In genomic region chr5:112393741-112394414, GRCm38 (mm10) we compare ENCODE assay signal across 9 mouse cellular contexts. TPM values are rescaled to one million over a fixed set of nuclear protein-coding genes. Genes with fewer than 3 reads are reported as not detected.
DNase-seq lines count a peak whose midpoint lies in the region; ATAC-seq lines count a peak whose summit lies in the region.
"Had no signal": no experiment of that assay in that cellular context is flagged by ENCODE, and none has a peak within 500 bp of the region (broad histone marks: within the 10 kb centered on the region; RNA-seq: fewer than 3 reads in every experiment).

No protein-coding gene starts in this region.

- peak overlapping the region; percentile 47 for H3K4me3 ChIP-seq in kidney, embryonic 14.5 days (ENCODE audit: low read length)
- H3K4me3 ChIP-seq in embryonic facial prominence, embryonic 10.5 days, result peak overlapping the region; percentile 78
- H3K4me3 ChIP-seq in hindbrain, embryonic 15.5 days, result peak overlapping the region; percentile 70

- peak; percentile 47 for ATAC-seq in kidney, embryonic 14.5 days (ENCODE audit: low FRiP score, low TSS enrichment)
- no peak; the same call in none of the 2 replicates for ATAC-seq in hindbrain, embryonic 15.5 days (ENCODE audit: low FRiP score, low read depth)

- H3K9me3 ChIP-seq in kidney, embryonic 14.5 days (ENCODE audit: control insufficient read depth, low read length), result no peaks in the 10 kb centered on the region
- H3K9me3 ChIP-seq in embryonic facial prominence, embryonic 10.5 days, result no peaks in the 10 kb centered on the region
- H3K9me3 ChIP-seq in hindbrain, embryonic 15.5 days, result no peaks in the 10 kb centered on the region

- no peaks in the 10 kb centered on the region for H3K36me3 ChIP-seq in kidney, embryonic 14.5 days (ENCODE audit: control insufficient read depth, insufficient read depth, low read length)
- H3K36me3 ChIP-seq in embryonic facial prominence, embryonic 10.5 days (replicated peaks), result peaks cover 32% of the 10 kb centered on the region
- 0 out of 2 replicates have a peak, but pooled peaks cover 4% of the 10 kb centered on the region for H3K36me3 ChIP-seq in hindbrain, embryonic 15.5 days

- intact Hi-C loops in left cerebral cortex, postnatal 25 days (cut with DNase I), result loop anchor here (1.0 to 2.0 kb wide), 2 partner anchors 33 to 50 kb away; no protein-coding TSS in a partner anchor

- WGBS in kidney, embryonic 14.5 days, result 13% methylated on average over 15 of the region's 18 CpGs
- WGBS in embryonic facial prominence, embryonic 10.5 days, result 9% methylated on average over 18 of the region's 18 CpGs
- WGBS in hindbrain, embryonic 15.5 days, result 8% methylated on average over 17 of the region's 18 CpGs

- H3K9ac ChIP-seq in kidney, embryonic 14.5 days (ENCODE audit: low read depth, low read length), result peak overlapping the region; percentile 63; the same call in 1 of the 2 replicates
- peak overlapping the region; percentile 69 for H3K9ac ChIP-seq in hindbrain, embryonic 15.5 days

- H3K4me2 ChIP-seq in kidney, embryonic 14.5 days (replicated peaks; ENCODE audit: low read depth, low read length), result peak overlapping the region; percentile 90
- H3K4me2 ChIP-seq in hindbrain, embryonic 15.5 days, result peak overlapping the region; percentile 89

- H3K27ac ChIP-seq in kidney, embryonic 14.5 days (ENCODE audit: low read depth, low read length), result no peak overlapping the region
- H3K27ac ChIP-seq in embryonic facial prominence, embryonic 10.5 days (replicated peaks), result peak overlapping the region; percentile 94; the same call in 1 of the 2 replicates
- peak overlapping the region; percentile 91 for H3K27ac ChIP-seq in hindbrain, embryonic 15.5 days (replicated peaks)
- H3K27ac ChIP-seq: macrophage had no signal

- H3K27me3 ChIP-seq in kidney, embryonic 14.5 days (ENCODE audit: control insufficient read depth, insufficient read depth, low read length), result peaks cover 12% of the 10 kb centered on the region; the same call in 1 of the 2 replicates
- H3K27me3 ChIP-seq in embryonic facial prominence, embryonic 10.5 days (replicated peaks; ENCODE audit: low read depth, poor library complexity, severe bottlenecking), result peaks cover 41% of the 10 kb centered on the region
- no peaks in the 10 kb centered on the region for H3K27me3 ChIP-seq in hindbrain, embryonic 15.5 days

- DNase-seq in kidney, adult 11 months, result no peak
- no peak for DNase-seq in embryonic facial prominence, embryonic 10.5 days (ENCODE audit: low spot score)
- DNase-seq in neural tube, embryonic 10.5 days (ENCODE audit: extremely low spot score, low spot score), result peak; percentile 27
- no peak for DNase-seq in left cerebral cortex, postnatal 25 days (ENCODE audit: low spot score in 2 of 2)
- DNase-seq in cerebellum, postnatal 36 days, result no peak
- DNase-seq in urinary bladder, postnatal 14 days (ENCODE audit: low spot score), result no peak

- H3K4me1 ChIP-seq in kidney, embryonic 14.5 days (ENCODE audit: control insufficient read depth, insufficient read depth, low read length), result no peaks in the 10 kb centered on the region; the same call in 1 of the 2 replicates
- H3K4me1 ChIP-seq in embryonic facial prominence, embryonic 10.5 days, result peaks cover 56% of the 10 kb centered on the region
- peaks cover 58% of the 10 kb centered on the region for H3K4me1 ChIP-seq in hindbrain, embryonic 15.5 days (replicated peaks)

RNA-seq across cellular contexts. Expression of gene Asphd2, which starts 0.8 kb away (rescaled TPM):
- polyA plus RNA-seq in kidney, embryonic 14.5 days (2014; fragmentation: Nextera tagmentation; extraction: Ambion mirVana), result 8.2 and 9.0 TPM in 2 replicates
- 23.7 and 27.3 TPM in 2 replicates for polyA plus RNA-seq in embryonic facial prominence, embryonic 10.5 days (2016; fragmentation: Nextera tagmentation; extraction: Ambion mirVana)
- polyA plus RNA-seq in hindbrain, embryonic 15.5 days (2015; fragmentation: Nextera tagmentation; extraction: Ambion mirVana), result 104 and 106 TPM in 2 replicates
- 100 to 1,000 TPM; 176 TPM for total RNA-seq in left cerebral cortex, postnatal 25 days (2021)
- polyA plus RNA-seq: macrophage had no signal

RNA-seq across cellular contexts. Expression of gene Gm6583, which starts 38.0 kb away (rescaled TPM):
- polyA plus RNA-seq in kidney, embryonic 14.5 days (2014; fragmentation: Nextera tagmentation; extraction: Ambion mirVana), result 0.12 and 0.41 TPM in 2 replicates
- polyA plus RNA-seq in embryonic facial prominence, embryonic 10.5 days (2016; fragmentation: Nextera tagmentation; extraction: Ambion mirVana), result 0.28 and 0.30 TPM in 2 replicates
- polyA plus RNA-seq in hindbrain, embryonic 15.5 days (2015; fragmentation: Nextera tagmentation; extraction: Ambion mirVana), result 0.10 and 0.25 TPM in 2 replicates
- total RNA-seq in left cerebral cortex, postnatal 25 days (2021), result not detected

RNA-seq across cellular contexts. Expression of gene Hps4, which starts 51.0 kb away (rescaled TPM):
- 35.4 and 37.6 TPM in 2 replicates for polyA plus RNA-seq in kidney, embryonic 14.5 days (2014; fragmentation: Nextera tagmentation; extraction: Ambion mirVana)
- 36.1 and 36.9 TPM in 2 replicates for polyA plus RNA-seq in embryonic facial prominence, embryonic 10.5 days (2016; fragmentation: Nextera tagmentation; extraction: Ambion mirVana)
- 42.0 and 42.7 TPM in 2 replicates for polyA plus RNA-seq in hindbrain, embryonic 15.5 days (2015; fragmentation: Nextera tagmentation; extraction: Ambion mirVana)
- total RNA-seq in left cerebral cortex, postnatal 25 days (2021), result 10 to 100 TPM; 24.3 to 29.3 TPM

RNA-seq across cellular contexts. Expression of gene Srrd, which starts 51.0 kb away (rescaled TPM):
- 46.0 and 47.0 TPM in 2 replicates for polyA plus RNA-seq in kidney, embryonic 14.5 days (2014; fragmentation: Nextera tagmentation; extraction: Ambion mirVana)
- 48.2 and 51.6 TPM in 2 replicates for polyA plus RNA-seq in embryonic facial prominence, embryonic 10.5 days (2016; fragmentation: Nextera tagmentation; extraction: Ambion mirVana)
- 57.6 and 58.9 TPM in 2 replicates for polyA plus RNA-seq in hindbrain, embryonic 15.5 days (2015; fragmentation: Nextera tagmentation; extraction: Ambion mirVana)
- 10 to 100 TPM; 22.6 to 24.8 TPM for total RNA-seq in left cerebral cortex, postnatal 25 days (2021)

RNA-seq across cellular contexts. Expression of gene Gm6588, which starts 55.3 kb away (rescaled TPM):
- polyA plus RNA-seq in kidney, embryonic 14.5 days (2014; fragmentation: Nextera tagmentation; extraction: Ambion mirVana), result not detected in 2 replicates
- polyA plus RNA-seq in embryonic facial prominence, embryonic 10.5 days (2016; fragmentation: Nextera tagmentation; extraction: Ambion mirVana), result not detected in 2 replicates
- 0.63 and 1.0 TPM in 2 replicates for polyA plus RNA-seq in hindbrain, embryonic 15.5 days (2015; fragmentation: Nextera tagmentation; extraction: Ambion mirVana)
- total RNA-seq in left cerebral cortex, postnatal 25 days (2021), result not detected
- polyA plus RNA-seq: macrophage had no signal
